Mouse (Mus musculus): ENCODE data around the gene Trap1. TPM values are rescaled to one million over a fixed set of nuclear protein-coding genes. Genes with fewer than 3 reads are reported as not detected.
A peak's percentile ranks its signal among the peaks of the same experiment; 100 is the strongest.
"Not testable (repeated sequence)": the region's sequence is repeated elsewhere in the genome, so short reads cannot be mapped to it uniquely, and the experiment has no call there.

Trap1 gene
- polyA plus RNA-seq, 1 experiment from 2014 or later, result 61.2 TPM

GRCm38 (mm10) chr16:4087214-4087913, 9.7 kb upstream of the Trap1 start:
- no peaks in the 10 kb centered on the region for H3K27me3 ChIP-seq (ENCODE audit: insufficient read depth, low read length)
- H3K4me2 ChIP-seq (ENCODE audit: low read depth, low read length), result no peak overlapping the region
- no peak overlapping the region for H3K4me3 ChIP-seq (ENCODE audit: low read depth, low read length)
- 0 out of 2 replicates have a peak, but pooled peaks cover 4% of the 10 kb centered on the region for H3K4me1 ChIP-seq (ENCODE audit: insufficient read depth)
- peak; percentile 92 for ATAC-seq
- DNase-seq, result peak; percentile 30
- no peak overlapping the region for H3K9ac ChIP-seq (replicated peaks)
- H3K36me3 ChIP-seq (replicated peaks; ENCODE audit: insufficient read depth, low read length), result peaks cover 83% of the 10 kb centered on the region
- H3K27ac ChIP-seq (ENCODE audit: low read depth), result peak overlapping the region; percentile 12; the same call in 1 of the 2 replicates
- 68% methylated on average over 8 of the region's 8 CpGs for WGBS (ENCODE audit: insufficient replicate concordance)
- no peaks in the 10 kb centered on the region for H3K9me3 ChIP-seq (ENCODE audit: low read length)
- TF ChIP-seq EP300 (IDR thresholded peaks at IDR 0.05; ENCODE audit: low read depth) (no peak), CTCF (IDR thresholded peaks at IDR 0.05; ENCODE audit: low read depth) (no peak)

GRCm38 (mm10) chr16:4085851-4086387, 8.3 kb upstream of the Trap1 start:
- peaks cover 68% of the 10 kb centered on the region for H3K36me3 ChIP-seq (replicated peaks; ENCODE audit: insufficient read depth, low read length)
- no peak overlapping the region for H3K9ac ChIP-seq (replicated peaks)
- H3K27ac ChIP-seq (ENCODE audit: low read depth), result no peak overlapping the region
- no peaks in the 10 kb centered on the region for H3K9me3 ChIP-seq (ENCODE audit: low read length)
- no peak for ATAC-seq
- H3K4me3 ChIP-seq (ENCODE audit: low read depth, low read length), result no peak overlapping the region
- no peak overlapping the region for H3K4me2 ChIP-seq (ENCODE audit: low read depth, low read length)
- TF ChIP-seq CTCF (IDR thresholded peaks at IDR 0.05; ENCODE audit: low read depth) (no peak), EP300 (IDR thresholded peaks at IDR 0.05; ENCODE audit: low read depth) (no peak)
- 89% methylated on average over 9 of the region's 9 CpGs for WGBS (ENCODE audit: insufficient replicate concordance)
- no peaks in the 10 kb centered on the region for H3K27me3 ChIP-seq (ENCODE audit: insufficient read depth, low read length)
- DNase-seq, result no peak
- H3K4me1 ChIP-seq (ENCODE audit: insufficient read depth), result 0 out of 2 replicates have a peak, but pooled peaks cover 4% of the 10 kb centered on the region

GRCm38 (mm10) chr16:4085051-4085450, 7.4 kb upstream of the Trap1 start:
- 0 out of 2 replicates have a peak, but pooled peaks cover 4% of the 10 kb centered on the region for H3K4me1 ChIP-seq (ENCODE audit: insufficient read depth)
- H3K27me3 ChIP-seq (ENCODE audit: insufficient read depth, low read length), result no peaks in the 10 kb centered on the region
- H3K9ac ChIP-seq (replicated peaks), result no peak overlapping the region
- TF ChIP-seq EP300 (IDR thresholded peaks at IDR 0.05; ENCODE audit: low read depth) (no peak), CTCF (IDR thresholded peaks at IDR 0.05; ENCODE audit: low read depth) (no peak)
- ATAC-seq (no peak), DNase-seq (no peak)
- no peak overlapping the region for H3K4me3 ChIP-seq (ENCODE audit: low read depth, low read length)
- H3K36me3 ChIP-seq (replicated peaks; ENCODE audit: insufficient read depth, low read length), result peaks cover 60% of the 10 kb centered on the region
- no peak overlapping the region for H3K27ac ChIP-seq (ENCODE audit: low read depth)
- no peak overlapping the region for H3K4me2 ChIP-seq (ENCODE audit: low read depth, low read length)
- 94% methylated on average over 7 of the region's 7 CpGs for WGBS (ENCODE audit: insufficient replicate concordance)
- no peaks in the 10 kb centered on the region for H3K9me3 ChIP-seq (ENCODE audit: low read length)

GRCm38 (mm10) chr16:4080419-4080818, 2.8 kb upstream of the Trap1 start:
- H3K4me3 ChIP-seq (ENCODE audit: low read depth, low read length); H3K27ac ChIP-seq (ENCODE audit: low read depth); H3K27me3 ChIP-seq (ENCODE audit: insufficient read depth, low read length); H3K9ac ChIP-seq (replicated peaks); H3K4me2 ChIP-seq (ENCODE audit: low read depth, low read length); DNase-seq; H3K9me3 ChIP-seq (ENCODE audit: low read length); ATAC-seq: not testable (repeated sequence)
- 62% methylated on average over 3 of the region's 3 CpGs for WGBS (ENCODE audit: insufficient replicate concordance)
- peaks cover 19% of the 10 kb centered on the region for H3K36me3 ChIP-seq (replicated peaks; ENCODE audit: insufficient read depth, low read length)
- H3K4me1 ChIP-seq (ENCODE audit: insufficient read depth), result peaks cover 12% of the 10 kb centered on the region

- Histone ChIP-seq H3K4me3 (ENCODE audit: low read depth, low read length) (no peak overlapping the region), H3K27ac (ENCODE audit: low read depth) (no peak overlapping the region), H3K4me2 (ENCODE audit: low read depth, low read length) (no peak overlapping the region), H3K27me3 (ENCODE audit: insufficient read depth, low read length) (no peaks in the 10 kb centered on the region), H3K9me3 (ENCODE audit: low read length) (no peaks in the 10 kb centered on the region), H3K36me3 (replicated peaks; ENCODE audit: insufficient read depth, low read length) (peaks cover 12% of the 10 kb centered on the region), H3K9ac (replicated peaks) (no peak overlapping the region), H3K4me1 (ENCODE audit: insufficient read depth) (peaks cover 18% of the 10 kb centered on the region)
- no peak for DNase-seq
- no peak for ATAC-seq
- no peak for TF ChIP-seq CTCF (IDR thresholded peaks at IDR 0.05; ENCODE audit: low read depth)
- no peak for TF ChIP-seq EP300 (IDR thresholded peaks at IDR 0.05; ENCODE audit: low read depth)
- WGBS (ENCODE audit: insufficient replicate concordance), result 79% methylated on average over 1 of the region's 1 CpGs
These were observed 2.0 kb upstream of the Trap1 start for GRCm38 (mm10) chr16:4079656-4080055.

GRCm38 (mm10) chr16:4078302-4078701, 675 bp upstream of the Trap1 start:
- Histone ChIP-seq H3K4me3 (ENCODE audit: low read depth, low read length) (peak overlapping the region; percentile 77), H3K9ac (replicated peaks) (peak overlapping the region; percentile 85), H3K4me1 (ENCODE audit: insufficient read depth) (peaks cover 20% of the 10 kb centered on the region), H3K27ac (ENCODE audit: low read depth) (peak overlapping the region; percentile 94), H3K4me2 (ENCODE audit: low read depth, low read length) (peak overlapping the region; percentile 80)
- not testable (repeated sequence) for H3K9me3 ChIP-seq (ENCODE audit: low read length); H3K36me3 ChIP-seq (replicated peaks; ENCODE audit: insufficient read depth, low read length); DNase-seq; H3K27me3 ChIP-seq (ENCODE audit: insufficient read depth, low read length); ATAC-seq
- WGBS (ENCODE audit: insufficient replicate concordance), result 70% methylated on average over 10 of the region's 10 CpGs

Measured in liver, postnatal 0 days (tissue).